7 mouse cellular contexts compared by ENCODE assay signal in genomic region chr10:67538585-67539400, GRCm38 (mm10). TPM values are rescaled to one million over a fixed set of nuclear protein-coding genes. Genes with fewer than 3 reads are reported as not detected.
DNase-seq lines count a peak whose midpoint lies in the region; ATAC-seq and TF ChIP-seq lines count a peak whose summit lies in the region.

No protein-coding gene starts in this region.

- H3K4me2 ChIP-seq in lung, embryonic 14.5 days = peak overlapping the region; percentile 98
- peak overlapping the region; percentile 91 for H3K4me2 ChIP-seq in forebrain, embryonic 13.5 days
- peak overlapping the region; percentile 99 for H3K4me2 ChIP-seq in intestine, embryonic 16.5 days (ENCODE audit: low read depth, low read length)
- H3K4me2 ChIP-seq in midbrain, embryonic 15.5 days = peak overlapping the region; percentile 88

- no peaks in the 10 kb centered on the region for H3K36me3 ChIP-seq in lung, embryonic 14.5 days (ENCODE audit: insufficient read depth)
- 0 out of 2 replicates have a peak, but pooled peaks cover 2% of the 10 kb centered on the region for H3K36me3 ChIP-seq in forebrain, embryonic 13.5 days (ENCODE audit: poor library complexity, severe bottlenecking)
- no peaks in the 10 kb centered on the region for H3K36me3 ChIP-seq in intestine, embryonic 16.5 days (ENCODE audit: control insufficient read depth, insufficient read depth, low read length)
- no peaks in the 10 kb centered on the region for H3K36me3 ChIP-seq in midbrain, embryonic 15.5 days (replicated peaks)

- peak overlapping the region; percentile 55 for H3K4me3 ChIP-seq in lung, embryonic 14.5 days (ENCODE audit: low read depth, low read length)
- H3K4me3 ChIP-seq in bone marrow macrophage, adult 2 months (ENCODE audit: insufficient read depth, low read length) = peak overlapping the region; percentile 61
- H3K4me3 ChIP-seq in forebrain, embryonic 13.5 days = peak overlapping the region; percentile 53
- H3K4me3 ChIP-seq in intestine, embryonic 16.5 days (ENCODE audit: low read length) = peak overlapping the region; percentile 71
- H3K4me3 ChIP-seq in midbrain, embryonic 15.5 days = peak overlapping the region; percentile 51

- peaks cover 71% of the 10 kb centered on the region for H3K27me3 ChIP-seq in lung, embryonic 14.5 days (ENCODE audit: insufficient read depth, low read length)
- H3K27me3 ChIP-seq in forebrain, embryonic 13.5 days = peaks cover 99% of the 10 kb centered on the region
- peaks cover 56% of the 10 kb centered on the region for H3K27me3 ChIP-seq in intestine, embryonic 16.5 days (replicated peaks; ENCODE audit: control insufficient read depth, insufficient read depth, low read length)
- H3K27me3 ChIP-seq in midbrain, embryonic 15.5 days (replicated peaks) = peaks cover 82% of the 10 kb centered on the region

- H3K9ac ChIP-seq in lung, embryonic 14.5 days = no peak overlapping the region
- no peak overlapping the region for H3K9ac ChIP-seq in forebrain, embryonic 13.5 days
- H3K9ac ChIP-seq in intestine, embryonic 16.5 days (ENCODE audit: low read depth, low read length) = no peak overlapping the region
- no peak overlapping the region for H3K9ac ChIP-seq in midbrain, embryonic 15.5 days

- TF ChIP-seq POLR2A in bone marrow macrophage, adult 2 months (IDR thresholded peaks at IDR 0.05; ENCODE audit: borderline replicate concordance, low read depth, low read length) = no peak

- peaks cover 5% of the 10 kb centered on the region; the same call in 1 of the 2 replicates for H3K4me1 ChIP-seq in lung, embryonic 14.5 days (ENCODE audit: insufficient read depth)
- H3K4me1 ChIP-seq in bone marrow macrophage, adult 2 months (ENCODE audit: control insufficient read depth, insufficient read depth, low read length) = no peaks in the 10 kb centered on the region
- H3K4me1 ChIP-seq in forebrain, embryonic 13.5 days = peaks cover 39% of the 10 kb centered on the region
- H3K4me1 ChIP-seq in intestine, embryonic 16.5 days (ENCODE audit: control insufficient read depth, insufficient read depth, low read length) = peaks cover 25% of the 10 kb centered on the region
- H3K4me1 ChIP-seq in midbrain, embryonic 15.5 days = peaks cover 53% of the 10 kb centered on the region

- H3K27ac ChIP-seq in lung, embryonic 14.5 days (ENCODE audit: low read depth) = no peak overlapping the region
- no peak overlapping the region for H3K27ac ChIP-seq in bone marrow macrophage, adult 2 months (ENCODE audit: insufficient read depth, low read depth, low read length)
- no peak overlapping the region for H3K27ac ChIP-seq in forebrain, embryonic 13.5 days
- no peak overlapping the region for H3K27ac ChIP-seq in intestine, embryonic 16.5 days (ENCODE audit: low read length)
- H3K27ac ChIP-seq in midbrain, embryonic 15.5 days = no peak overlapping the region

- ATAC-seq in lung, embryonic 14.5 days (ENCODE audit: insufficient read depth) = no peak
- no peak for ATAC-seq in forebrain, embryonic 13.5 days
- no peak for ATAC-seq in intestine, embryonic 16.5 days
- no peak for ATAC-seq in midbrain, embryonic 15.5 days (replicated peaks)

- no peak for TF ChIP-seq CTCF in lung, embryonic 14.5 days (IDR thresholded peaks at IDR 0.05; ENCODE audit: low read depth)
- TF ChIP-seq CTCF in bone marrow macrophage, adult 2 months (IDR thresholded peaks at IDR 0.05; ENCODE audit: low read depth, low read length) = no peak

- DNase-seq in lung, embryonic 14.5 days = no peak
- DNase-seq in lung, postnatal 36 days = no peak
- no peak for DNase-seq in urinary bladder, postnatal 14 days (ENCODE audit: low spot score)

- no peaks in the 10 kb centered on the region for H3K9me3 ChIP-seq in lung, embryonic 14.5 days (ENCODE audit: low read depth, low read length)
- H3K9me3 ChIP-seq in forebrain, embryonic 13.5 days (replicated peaks) = no peaks in the 10 kb centered on the region
- no peaks in the 10 kb centered on the region for H3K9me3 ChIP-seq in intestine, embryonic 16.5 days (ENCODE audit: control insufficient read depth, low read length)
- no peaks in the 10 kb centered on the region for H3K9me3 ChIP-seq in midbrain, embryonic 15.5 days

- under 1% methylated on average over 50 of the region's 50 CpGs for WGBS in lung, embryonic 14.5 days
- WGBS in forebrain, embryonic 13.5 days = under 1% methylated on average over 49 of the region's 50 CpGs
- WGBS in intestine, embryonic 16.5 days = 2% methylated on average over 50 of the region's 50 CpGs
- 2% methylated on average over 50 of the region's 50 CpGs for WGBS in midbrain, embryonic 15.5 days

RNA-seq across cellular contexts. Expression of gene Egr2, which starts 3.5 kb away (rescaled TPM):
- polyA plus RNA-seq in lung, embryonic 14.5 days (2014; fragmentation: Nextera tagmentation; extraction: Ambion mirVana) = 0.22 and 0.28 TPM in 2 replicates
- polyA plus RNA-seq in bone marrow macrophage, adult 2 months (2012; ENCODE audit: insufficient read depth, insufficient read length, missing spikeins) = 3.6 and 5.8 TPM in 2 replicates
- 0.08 and 0.10 TPM in 2 replicates for polyA plus RNA-seq in forebrain, embryonic 13.5 days (2015; fragmentation: Nextera tagmentation; extraction: Ambion mirVana)
- polyA plus RNA-seq in intestine, embryonic 16.5 days (2015; fragmentation: Nextera tagmentation; extraction: Ambion mirVana) = 0.23 and 0.36 TPM in 2 replicates
- 0.29 and 0.72 TPM in 2 replicates for polyA plus RNA-seq in midbrain, embryonic 15.5 days (2015; fragmentation: Nextera tagmentation; extraction: Ambion mirVana)

RNA-seq across cellular contexts. Expression of gene Ado, which starts 10.0 kb away (rescaled TPM):
- polyA plus RNA-seq in lung, embryonic 14.5 days (2014; fragmentation: Nextera tagmentation; extraction: Ambion mirVana) = 69.9 and 73.0 TPM in 2 replicates
- 23.6 TPM in 2 replicates for polyA plus RNA-seq in bone marrow macrophage, adult 2 months (2012; ENCODE audit: insufficient read depth, insufficient read length, missing spikeins)
- polyA plus RNA-seq in forebrain, embryonic 13.5 days (2015; fragmentation: Nextera tagmentation; extraction: Ambion mirVana) = 56.1 and 57.2 TPM in 2 replicates
- 43.2 and 43.5 TPM in 2 replicates for polyA plus RNA-seq in intestine, embryonic 16.5 days (2015; fragmentation: Nextera tagmentation; extraction: Ambion mirVana)
- 73.8 and 76.5 TPM in 2 replicates for polyA plus RNA-seq in midbrain, embryonic 15.5 days (2015; fragmentation: Nextera tagmentation; extraction: Ambion mirVana)
